Mouse (Mus musculus): ENCODE data around the gene Elf2. TPM values are rescaled to one million over a fixed set of nuclear protein-coding genes. Genes with fewer than 3 reads are reported as not detected.
"Not testable (repeated sequence)": the region's sequence is repeated elsewhere in the genome, so short reads cannot be mapped to it uniquely, and the experiment has no call there.

Elf2 gene
- polyA plus RNA-seq, 1 experiment, result 24.1 TPM

DNA sequence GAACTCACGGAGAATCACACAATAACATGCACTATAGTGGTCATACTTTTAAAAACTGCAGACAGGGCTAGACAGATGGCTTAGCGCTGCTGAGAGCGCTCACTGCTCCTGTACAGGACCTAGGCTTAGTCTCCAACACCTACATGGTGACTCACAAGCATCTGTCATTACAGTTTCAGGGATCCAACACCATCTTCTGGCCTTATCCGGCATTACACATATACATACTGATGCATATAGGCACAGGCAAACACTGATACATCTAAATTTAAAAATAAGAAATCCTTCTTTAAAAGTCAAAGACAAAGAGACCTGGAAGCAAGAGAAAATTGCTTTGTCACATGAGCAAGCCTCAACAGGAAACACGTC lies 13.1 kb downstream of the Elf2 start:
- H3K4me1 ChIP-seq (ENCODE audit: control insufficient read depth, insufficient read depth, insufficient read length, low read length), result peaks cover 15% of the 10 kb centered on the region
- no peak overlapping the region for H3K4me3 ChIP-seq (ENCODE audit: insufficient read depth, low read depth, low read length)

DNA sequence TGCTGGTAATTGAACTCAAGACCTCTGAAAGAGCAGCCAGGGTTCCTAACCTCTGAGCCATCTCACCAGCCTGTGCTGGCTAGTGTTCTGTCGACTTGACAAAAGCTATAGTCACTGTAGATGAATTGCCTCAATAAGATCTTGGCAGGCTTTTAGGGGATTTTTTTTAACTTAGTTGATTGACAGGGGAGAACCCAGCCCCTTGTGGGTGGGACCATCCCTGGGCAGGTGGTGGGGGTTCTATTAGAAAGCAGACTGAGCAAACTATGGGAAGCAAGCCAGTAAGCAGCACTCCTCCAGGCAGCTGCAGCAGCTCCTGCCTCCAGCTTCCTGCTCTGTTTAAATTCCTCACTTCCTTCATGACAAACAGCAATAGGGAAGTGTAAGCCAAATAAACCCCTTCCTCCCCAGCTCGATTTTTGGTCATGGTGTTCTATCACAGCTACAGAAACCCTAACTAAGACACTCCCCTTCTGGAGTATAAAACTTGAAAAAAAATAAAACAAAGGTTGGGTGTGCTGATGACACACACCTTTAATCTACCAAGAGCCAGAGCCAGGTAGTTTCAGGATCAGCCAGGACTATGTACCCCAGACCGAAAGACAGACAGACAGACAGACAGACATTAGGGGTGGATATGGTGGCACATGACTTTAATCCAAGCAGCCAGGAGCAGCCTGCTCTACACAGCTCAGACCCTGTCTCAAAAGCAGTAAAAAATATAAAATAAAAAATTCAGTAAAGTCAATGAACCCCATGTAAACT lies 13.6 kb downstream of the Elf2 start:
- H3K27ac ChIP-seq (replicated peaks; ENCODE audit: low read depth, low read length), result peak overlapping the region; percentile 39; the same call in 1 of the 2 replicates
- no peak overlapping the region for H3K4me3 ChIP-seq (ENCODE audit: insufficient read depth, low read depth, low read length)
- peaks cover 15% of the 10 kb centered on the region for H3K4me1 ChIP-seq (ENCODE audit: control insufficient read depth, insufficient read depth, insufficient read length, low read length)

More for the DNA sequence above, 13.1 kb downstream of the Elf2 start:
- H3K27ac ChIP-seq (replicated peaks; ENCODE audit: low read depth, low read length), result peak overlapping the region; percentile 67; the same call in 1 of the 2 replicates

DNA sequence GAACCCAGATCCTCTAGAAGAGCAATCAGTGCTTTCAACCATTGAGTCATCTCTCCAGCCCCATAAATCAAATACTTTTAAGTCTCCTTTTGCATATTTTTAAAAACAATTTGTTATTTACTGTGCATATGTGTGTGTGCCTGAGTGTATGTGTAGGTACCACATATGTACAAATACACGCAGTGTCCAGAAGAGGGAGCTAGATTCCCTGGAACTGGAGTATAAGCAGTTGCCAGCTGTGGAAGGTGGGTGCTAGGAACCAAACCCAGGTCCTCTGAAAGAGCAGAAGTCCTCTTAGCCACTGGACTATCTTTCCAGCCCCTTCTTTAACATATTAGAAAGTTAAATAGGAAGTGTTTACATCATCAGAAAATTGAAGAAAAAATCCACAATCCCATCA lies 15.0 kb downstream of the Elf2 start:
- Histone ChIP-seq H3K27ac (replicated peaks; ENCODE audit: low read depth, low read length) (no peak overlapping the region), H3K4me3 (ENCODE audit: insufficient read depth, low read depth, low read length) (no peak overlapping the region), H3K4me1 (ENCODE audit: control insufficient read depth, insufficient read depth, insufficient read length, low read length) (peaks cover 13% of the 10 kb centered on the region)

DNA sequence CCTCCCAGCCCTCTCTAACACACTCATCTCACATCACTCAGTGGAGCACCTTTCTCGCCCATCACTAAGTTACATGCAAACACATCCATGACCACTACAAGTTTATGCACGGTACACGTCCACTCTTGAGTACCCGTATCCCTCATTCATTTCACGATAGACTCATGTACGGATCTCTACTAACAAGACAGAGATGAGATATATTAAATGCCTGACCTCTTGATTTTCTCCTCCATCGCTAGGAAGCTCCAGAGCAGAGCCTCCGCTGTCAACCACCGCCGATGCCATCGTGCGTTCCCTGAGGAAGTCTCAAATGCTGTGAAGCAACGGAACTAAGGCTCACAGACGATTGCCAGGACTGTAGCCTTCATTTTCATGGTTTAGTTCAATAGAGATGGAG lies 17.5 kb downstream of the Elf2 start:
- peaks cover 8% of the 10 kb centered on the region for H3K4me1 ChIP-seq (ENCODE audit: control insufficient read depth, insufficient read depth, insufficient read length, low read length)
- H3K4me3 ChIP-seq (ENCODE audit: insufficient read depth, low read depth, low read length), result no peak overlapping the region
- H3K27ac ChIP-seq (replicated peaks; ENCODE audit: low read depth, low read length), result no peak overlapping the region

DNA sequence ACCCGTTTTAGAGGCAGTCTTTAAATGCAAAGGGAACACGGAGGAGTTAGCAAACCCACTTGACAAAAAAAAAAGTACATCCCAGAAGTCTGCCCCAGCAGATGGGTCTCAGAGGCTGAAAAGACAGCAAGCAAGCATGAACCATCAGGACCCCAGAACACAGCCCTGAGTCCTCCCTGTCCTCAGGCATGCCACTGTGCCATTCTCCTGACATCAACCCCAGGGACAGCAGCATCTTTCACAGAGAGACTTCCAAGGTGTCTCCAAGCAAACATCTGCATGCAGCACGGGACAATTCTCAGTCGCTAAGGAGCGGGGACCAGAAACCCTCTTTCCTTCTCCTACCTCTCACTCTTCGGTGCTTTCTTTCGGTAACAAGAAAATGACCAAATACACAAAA lies 18.1 kb downstream of the Elf2 start:
- peaks cover 6% of the 10 kb centered on the region for H3K4me1 ChIP-seq (ENCODE audit: control insufficient read depth, insufficient read depth, insufficient read length, low read length)
- no peak overlapping the region for H3K27ac ChIP-seq (replicated peaks; ENCODE audit: low read depth, low read length)
- H3K4me3 ChIP-seq (ENCODE audit: insufficient read depth, low read depth, low read length), result no peak overlapping the region

DNA sequence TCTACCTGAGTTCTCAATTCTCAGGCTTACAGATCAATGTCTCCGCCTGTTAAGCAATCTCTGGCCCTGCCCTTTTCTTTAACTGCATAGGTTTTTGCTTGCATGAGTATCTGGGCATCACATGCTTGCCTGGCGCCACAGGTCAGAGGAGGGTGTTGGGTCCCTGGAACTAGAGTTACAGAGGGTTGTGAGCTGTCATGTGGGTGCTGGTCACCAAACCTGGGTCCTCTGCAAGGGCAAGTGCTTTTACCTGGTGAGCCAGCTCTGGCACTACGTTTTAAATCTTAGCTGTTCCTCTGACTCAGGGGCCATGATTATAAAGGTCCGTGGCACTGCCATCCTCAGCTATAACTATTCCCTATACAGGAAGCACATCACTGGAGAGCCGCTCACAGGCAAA lies 19.3 kb downstream of the Elf2 start:
- H3K4me1 ChIP-seq (ENCODE audit: control insufficient read depth, insufficient read depth, insufficient read length, low read length), result peaks cover 3% of the 10 kb centered on the region
- no peak overlapping the region for H3K27ac ChIP-seq (replicated peaks; ENCODE audit: low read depth, low read length)
- H3K4me3 ChIP-seq (ENCODE audit: insufficient read depth, low read depth, low read length), result no peak overlapping the region

DNA sequence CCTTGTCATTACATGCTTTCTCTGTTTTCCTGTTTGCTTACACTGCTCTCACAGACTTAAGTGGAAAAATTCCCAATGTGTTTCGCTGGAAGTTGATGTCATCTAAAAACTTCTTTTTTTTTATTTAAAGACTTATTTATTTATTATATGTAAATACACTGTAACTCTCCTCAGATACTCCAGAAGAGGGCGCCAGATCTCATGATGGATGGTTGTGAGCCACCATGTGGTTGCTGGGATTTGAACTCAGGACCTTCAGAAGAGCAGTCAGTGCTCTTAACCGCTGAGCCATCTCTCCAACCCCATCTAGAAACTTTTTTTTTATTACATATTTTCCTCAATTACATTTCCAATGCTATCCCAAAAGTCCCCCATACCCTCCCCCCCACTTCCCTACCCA lies 22.4 kb downstream of the Elf2 start:
- H3K4me1 ChIP-seq (ENCODE audit: control insufficient read depth, insufficient read depth, insufficient read length, low read length); H3K27ac ChIP-seq (replicated peaks; ENCODE audit: low read depth, low read length); H3K4me3 ChIP-seq (ENCODE audit: insufficient read depth, low read depth, low read length): not testable (repeated sequence)

DNA sequence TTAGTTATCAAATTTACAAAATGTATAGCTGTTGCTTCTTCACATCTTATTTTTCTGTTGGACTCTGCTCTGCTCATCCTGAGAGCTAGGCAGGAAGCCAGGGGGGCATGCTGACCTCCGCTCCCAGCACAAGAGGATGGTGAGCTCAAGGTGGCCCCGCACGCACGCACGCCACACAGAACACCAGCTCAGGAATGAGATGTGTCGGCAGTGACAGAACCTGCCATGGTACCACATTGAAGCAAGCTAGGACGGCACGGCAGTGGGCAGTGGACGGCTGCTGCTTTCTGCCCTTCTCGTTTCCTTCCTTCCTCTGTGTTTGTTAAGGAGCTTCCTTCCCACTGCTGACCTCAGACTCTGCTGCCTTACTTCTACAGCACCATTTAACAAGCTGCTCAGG lies 23.6 kb downstream of the Elf2 start:
- Histone ChIP-seq H3K27ac (replicated peaks; ENCODE audit: low read depth, low read length) (no peak overlapping the region), H3K4me1 (ENCODE audit: control insufficient read depth, insufficient read depth, insufficient read length, low read length) (peaks cover 3% of the 10 kb centered on the region), H3K4me3 (ENCODE audit: insufficient read depth, low read depth, low read length) (no peak overlapping the region)

DNA sequence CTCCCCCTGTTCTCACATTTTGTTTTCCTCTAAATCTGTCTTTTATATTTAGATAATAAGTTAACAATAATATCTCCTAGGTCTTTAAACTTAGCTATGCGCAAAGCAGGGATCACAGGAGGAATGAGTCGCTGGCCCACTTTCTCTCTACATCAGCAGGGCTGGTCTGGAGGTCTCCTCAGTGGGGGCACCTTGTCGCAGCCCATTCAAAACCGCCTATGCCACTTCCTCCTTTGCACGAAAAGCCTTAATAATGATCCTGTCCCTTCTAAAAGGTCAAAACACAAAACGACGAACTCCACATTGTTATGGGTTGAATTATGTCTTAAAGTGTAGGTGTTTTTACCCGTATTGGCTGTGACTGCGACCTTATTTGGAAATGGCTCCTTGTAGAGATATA lies 28.8 kb downstream of the Elf2 start:
- no peak overlapping the region for H3K4me3 ChIP-seq (ENCODE audit: insufficient read depth, low read depth, low read length)
- no peaks in the 10 kb centered on the region; the same call in 1 of the 2 replicates for H3K4me1 ChIP-seq (ENCODE audit: control insufficient read depth, insufficient read depth, insufficient read length, low read length)
- H3K27ac ChIP-seq (replicated peaks; ENCODE audit: low read depth, low read length), result no peak overlapping the region

DNA sequence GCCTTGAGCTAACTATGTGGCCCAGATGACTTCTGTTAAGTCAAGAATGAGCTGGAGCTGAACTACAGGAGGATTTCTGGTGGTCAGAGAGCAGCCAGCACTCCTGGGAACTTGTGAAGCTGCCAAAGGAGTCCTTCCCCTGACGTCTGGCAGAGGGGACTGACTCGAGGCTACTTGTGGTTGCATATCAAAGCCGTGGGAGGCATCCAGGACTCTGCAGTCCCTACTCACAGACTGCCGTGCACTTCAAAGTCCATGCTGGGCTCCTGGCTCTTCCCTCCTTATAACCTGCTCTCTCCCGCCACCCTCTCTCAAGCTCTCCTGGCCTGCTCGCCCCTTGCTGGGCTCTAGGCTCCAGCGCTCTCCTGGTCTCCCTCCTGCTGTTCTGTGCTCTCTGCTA lies 30.4 kb downstream of the Elf2 start:
- H3K4me1 ChIP-seq (ENCODE audit: control insufficient read depth, insufficient read depth, insufficient read length, low read length), result no peaks in the 10 kb centered on the region; the same call in 1 of the 2 replicates
- no peak overlapping the region for H3K27ac ChIP-seq (replicated peaks; ENCODE audit: low read depth, low read length)
- H3K4me3 ChIP-seq (ENCODE audit: insufficient read depth, low read depth, low read length), result no peak overlapping the region

DNA sequence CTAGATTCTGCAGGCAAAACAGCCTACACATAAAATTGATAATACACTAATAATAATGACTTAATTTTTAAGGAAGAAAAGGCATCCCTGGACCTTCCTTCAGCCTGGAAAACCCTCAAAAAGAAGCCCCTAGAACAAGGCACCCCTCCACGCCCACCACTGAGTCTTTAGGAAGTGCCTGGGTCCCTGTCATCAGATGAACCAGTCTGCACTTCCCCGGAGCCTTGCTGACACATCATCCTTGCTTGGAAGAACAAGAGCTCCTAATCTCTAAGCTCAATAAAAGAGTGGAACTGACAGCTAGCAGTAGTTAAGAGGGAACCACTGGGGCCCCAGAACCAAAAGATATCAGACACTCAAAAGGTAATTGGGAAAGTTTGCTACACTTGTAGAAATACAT lies 33.8 kb downstream of the Elf2 start:
- H3K27ac ChIP-seq (replicated peaks; ENCODE audit: low read depth, low read length), result no peak overlapping the region
- H3K4me3 ChIP-seq (ENCODE audit: insufficient read depth, low read depth, low read length), result no peak overlapping the region
- H3K4me1 ChIP-seq (ENCODE audit: control insufficient read depth, insufficient read depth, insufficient read length, low read length), result peaks cover 9% of the 10 kb centered on the region

DNA sequence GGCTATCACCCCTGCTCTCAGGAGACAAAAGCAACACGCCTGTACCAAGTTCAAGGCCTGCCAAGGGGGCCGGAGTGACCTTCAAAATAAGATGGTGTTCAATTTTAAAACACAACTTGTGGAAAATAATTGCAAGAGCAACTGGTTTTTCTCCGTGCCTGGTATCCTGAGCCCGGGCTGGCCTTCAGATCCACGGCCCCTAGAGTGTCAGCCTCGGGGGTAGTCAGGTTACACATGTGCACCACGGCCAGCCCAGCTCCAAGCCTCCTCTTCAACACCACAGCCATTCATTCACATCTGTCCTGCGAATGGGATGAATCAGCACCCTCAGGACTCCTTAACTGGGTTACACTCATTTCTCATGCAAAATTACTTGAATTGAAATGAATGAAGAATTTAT lies 34.5 kb downstream of the Elf2 start:
- Histone ChIP-seq H3K4me3 (ENCODE audit: insufficient read depth, low read depth, low read length) (no peak overlapping the region), H3K27ac (replicated peaks; ENCODE audit: low read depth, low read length) (no peak overlapping the region), H3K4me1 (ENCODE audit: control insufficient read depth, insufficient read depth, insufficient read length, low read length) (peaks cover 12% of the 10 kb centered on the region)

DNA sequence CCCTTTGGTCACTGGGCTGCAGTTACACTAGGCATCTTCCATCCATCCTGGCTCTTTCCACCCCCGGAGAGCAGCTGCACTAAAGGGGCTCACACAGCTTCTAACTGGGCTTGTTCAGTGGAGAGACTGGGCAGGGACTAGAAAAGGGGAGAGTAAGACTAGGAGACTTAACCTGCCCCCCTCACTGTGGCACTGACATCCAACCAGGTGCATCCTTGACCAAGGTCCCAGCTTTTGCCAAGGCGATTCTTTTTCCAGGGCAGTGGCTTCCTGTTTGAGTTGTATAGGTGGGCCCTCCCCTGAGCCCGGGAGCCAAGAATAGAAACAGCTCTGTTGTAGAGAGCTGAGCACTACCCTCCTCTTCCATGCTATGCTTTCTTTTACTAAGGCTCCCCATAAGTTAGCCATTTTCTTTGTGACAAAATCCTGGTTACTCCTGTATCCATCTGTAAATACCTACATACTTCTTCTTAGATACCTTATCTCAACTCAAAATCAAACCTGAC lies 37.4 kb downstream of the Elf2 start:
- Histone ChIP-seq H3K4me3 (ENCODE audit: insufficient read depth, low read depth, low read length) (no peak overlapping the region), H3K4me1 (ENCODE audit: control insufficient read depth, insufficient read depth, insufficient read length, low read length) (peaks cover 12% of the 10 kb centered on the region), H3K27ac (replicated peaks; ENCODE audit: low read depth, low read length) (peak overlapping the region; percentile 14; the same call in 1 of the 2 replicates)

DNA sequence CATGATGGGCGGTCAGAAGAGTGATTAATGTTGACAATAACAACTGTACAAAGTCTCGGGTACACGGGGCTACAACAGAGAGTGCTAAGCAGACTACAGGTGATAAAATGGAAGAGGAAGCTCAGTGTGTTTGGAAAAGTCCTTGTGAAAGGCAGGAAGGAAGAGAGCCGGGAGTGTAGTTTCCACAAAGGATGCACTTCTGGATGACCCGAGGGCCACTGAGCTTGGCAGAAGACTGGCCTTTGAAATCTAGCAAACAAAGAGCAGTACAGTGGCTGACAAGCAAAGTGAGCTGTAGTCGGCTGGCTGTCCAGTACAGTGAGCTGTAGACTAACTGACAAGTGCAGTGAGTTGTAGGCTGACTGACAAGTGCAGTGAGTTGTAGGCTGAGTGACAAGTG lies 38.9 kb downstream of the Elf2 start:
- H3K4me1 ChIP-seq (ENCODE audit: control insufficient read depth, insufficient read depth, insufficient read length, low read length), result peaks cover 12% of the 10 kb centered on the region
- H3K27ac ChIP-seq (replicated peaks; ENCODE audit: low read depth, low read length), result peak overlapping the region; percentile 15; the same call in 1 of the 2 replicates
- no peak overlapping the region for H3K4me3 ChIP-seq (ENCODE audit: insufficient read depth, low read depth, low read length)

DNA sequence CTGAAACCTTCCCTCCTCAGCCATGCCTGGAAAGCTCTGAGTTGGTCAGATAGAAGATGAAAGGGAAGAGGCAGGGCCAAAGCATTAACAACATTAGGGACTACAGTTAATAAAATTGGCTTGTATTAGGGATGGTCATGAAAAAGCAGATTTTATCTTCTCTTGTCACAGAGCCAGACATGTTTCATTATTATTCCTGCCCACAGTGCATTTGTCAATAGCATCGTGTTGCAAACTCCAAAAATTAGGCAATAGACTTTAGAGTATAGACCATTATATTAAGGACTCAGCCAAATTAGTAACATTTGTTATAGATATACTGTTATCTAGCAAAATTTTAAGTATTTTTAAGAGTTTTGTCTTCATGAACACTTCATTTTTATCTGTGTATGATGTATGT lies 43.7 kb downstream of the Elf2 start:
- Histone ChIP-seq H3K4me1 (ENCODE audit: control insufficient read depth, insufficient read depth, insufficient read length, low read length) (peaks cover 3% of the 10 kb centered on the region), H3K27ac (replicated peaks; ENCODE audit: low read depth, low read length) (no peak overlapping the region), H3K4me3 (ENCODE audit: insufficient read depth, low read depth, low read length) (no peak overlapping the region)

DNA sequence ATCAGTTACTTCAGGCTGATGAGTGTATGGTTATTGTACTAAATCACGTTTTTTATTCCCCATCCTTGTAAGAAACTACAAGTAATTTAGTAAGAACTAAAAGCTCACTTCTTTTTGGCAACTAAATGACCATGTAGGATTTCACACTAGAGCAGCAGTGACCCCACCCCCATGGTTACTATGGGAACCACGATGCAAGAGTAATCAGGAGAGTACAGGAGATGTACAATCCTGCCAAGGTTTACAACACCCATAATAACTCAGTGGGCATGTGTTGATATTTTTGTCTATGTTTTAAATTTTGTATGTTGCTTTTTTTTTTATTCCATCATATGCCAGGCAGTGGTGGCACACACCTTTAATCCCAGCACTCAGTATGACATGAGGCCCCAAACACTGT lies 45.2 kb downstream of the Elf2 start:
- no peaks in the 10 kb centered on the region for H3K4me1 ChIP-seq (ENCODE audit: control insufficient read depth, insufficient read depth, insufficient read length, low read length)
- H3K4me3 ChIP-seq (ENCODE audit: insufficient read depth, low read depth, low read length), result no peak overlapping the region
- no peak overlapping the region for H3K27ac ChIP-seq (replicated peaks; ENCODE audit: low read depth, low read length)
